Mouse (Mus musculus) C2C12 (cell line): ENCODE results near the gene Atr. TPM values are rescaled to one million over a fixed set of nuclear protein-coding genes. Genes with fewer than 3 reads are reported as not detected.

Experiments used
- H3K27me3 ChIP-seq: one replicate; pipeline ENCODE4 v1.6.1; 2011; ENCODE audit not compliant: control insufficient read depth, insufficient read depth, insufficient read length
- H3K36me3 ChIP-seq: one replicate; pipeline ENCODE4 v1.6.1; 2011; ENCODE audit not compliant: control insufficient read depth, insufficient read depth
- H3K4me3 ChIP-seq: one replicate; pipeline ENCODE4 v1.5.1; 2011; ENCODE audit warnings: mild to moderate bottlenecking, control low read depth; ENCODE audit not compliant: poor library complexity, insufficient read depth, severe bottlenecking
- H3K79me2 ChIP-seq: one replicate; pipeline ENCODE4 v1.6.1; 2011; ENCODE audit not compliant: control insufficient read depth, insufficient read depth
- H3K79me3 ChIP-seq: one replicate; pipeline ENCODE4 v1.6.1; 2011; ENCODE audit warnings: low read depth, control low read depth
- H3ac ChIP-seq: one replicate; pipeline ENCODE3; 2011; ENCODE audit warnings: low read depth; ENCODE audit not compliant: control insufficient read depth, insufficient read length
- CEBPB ChIP-seq: IDR thresholded peaks from one replicate; pipeline ENCODE4 v1.6.1; 2011; ENCODE audit warnings: low read depth, mild to moderate bottlenecking, control low read depth, moderate library complexity
- CTCF ChIP-seq: IDR thresholded peaks from one replicate; pipeline ENCODE4 v1.5.1; 2011; ENCODE audit not compliant: control insufficient read depth, insufficient read depth, insufficient read length
- FOSL1 ChIP-seq: IDR thresholded peaks from one replicate; pipeline ENCODE4 v1.8.0; 2011; ENCODE audit warnings: mild to moderate bottlenecking, low read length; ENCODE audit not compliant: poor library complexity, insufficient read depth, severe bottlenecking
- MAX ChIP-seq: IDR thresholded peaks from one replicate; pipeline ENCODE4 v1.6.1; 2011; ENCODE audit warnings: mild to moderate bottlenecking, control low read depth
- MYOD1 ChIP-seq: IDR thresholded peaks from one replicate; pipeline ENCODE4 v1.6.1; 2011; ENCODE audit warnings: low read depth; ENCODE audit not compliant: control insufficient read depth, insufficient read length
- MYOG ChIP-seq: IDR thresholded peaks from one replicate; pipeline ENCODE4 v1.6.1; 2011; ENCODE audit not compliant: control insufficient read depth, insufficient read length; ENCODE audit errors: extremely low read depth
- USF1 ChIP-seq: IDR thresholded peaks from one replicate; pipeline ENCODE4 v1.6.1; 2011; ENCODE audit warnings: low read depth, mild to moderate bottlenecking, control low read depth, moderate library complexity
- polyA plus RNA-seq: library from polyadenylated mRNA; unstranded; fragments of >200 nt; fragmentation: generic; extraction: Trizol; gene quantifications from one replicate; pipeline ENCODE4 v1.2.1, GENCODE M21; 2012; ENCODE audit warnings: missing spikeins

Atr gene
- polyA plus RNA-seq, 1 experiment = 2.1 TPM

- H3K79me2 ChIP-seq = no peaks in the 10 kb centered on the region
- H3K79me3 ChIP-seq = no peaks in the 10 kb centered on the region
Measured at GRCm38 (mm10) chr9:95815706-95816105, 41.7 kb upstream of the Atr start.

GRCm38 (mm10) chr9:95822531-95822930 is 34.9 kb upstream of the Atr start:
- H3ac ChIP-seq = no peak overlapping the region
- no peaks in the 10 kb centered on the region for H3K79me2 ChIP-seq
- H3K79me3 ChIP-seq = no peaks in the 10 kb centered on the region
- no peak overlapping the region for H3K4me3 ChIP-seq
- TF ChIP-seq MYOG = no peak
- TF ChIP-seq MAX = no peak
- TF ChIP-seq USF1 = no peak
- TF ChIP-seq MYOD1 = no peak
- TF ChIP-seq FOSL1 = no peak
- TF ChIP-seq CTCF = no peak
- TF ChIP-seq CEBPB = no peak
- H3K36me3 ChIP-seq = no peaks in the 10 kb centered on the region
- H3K27me3 ChIP-seq = no peaks in the 10 kb centered on the region

More at GRCm38 (mm10) chr9:95815706-95816105, 41.7 kb upstream of the Atr start:
- Histone ChIP-seq H3ac (no peak overlapping the region), H3K4me3 (no peak overlapping the region), H3K27me3 (no peaks in the 10 kb centered on the region), H3K36me3 (no peaks in the 10 kb centered on the region)
- TF ChIP-seq MYOG (no peak), CTCF (no peak)

- Histone ChIP-seq H3K79me2 (no peaks in the 10 kb centered on the region), H3ac (no peak overlapping the region), H3K4me3 (no peak overlapping the region), H3K79me3 (no peaks in the 10 kb centered on the region), H3K36me3 (no peaks in the 10 kb centered on the region), H3K27me3 (no peaks in the 10 kb centered on the region)
- TF ChIP-seq CTCF (no peak), FOSL1 (no peak), MAX (no peak), USF1 (no peak), MYOD1 (no peak), CEBPB (no peak), MYOG (no peak)
Measured at GRCm38 (mm10) chr9:95827565-95827964, 29.8 kb upstream of the Atr start.

GRCm38 (mm10) chr9:95832758-95833157 is 24.6 kb upstream of the Atr start:
- no peaks in the 10 kb centered on the region for H3K27me3 ChIP-seq
- TF ChIP-seq MYOD1 (no peak), FOSL1 (no peak), MYOG (no peak), MAX (no peak), CTCF (no peak), CEBPB (no peak), USF1 (no peak)
- no peak overlapping the region for H3K4me3 ChIP-seq
- H3K36me3 ChIP-seq = no peaks in the 10 kb centered on the region
- no peaks in the 10 kb centered on the region for H3K79me3 ChIP-seq
- no peak overlapping the region for H3ac ChIP-seq
- H3K79me2 ChIP-seq = no peaks in the 10 kb centered on the region

- Histone ChIP-seq H3ac (no peak overlapping the region), H3K4me3 (no peak overlapping the region), H3K27me3 (no peaks in the 10 kb centered on the region), H3K79me3 (no peaks in the 10 kb centered on the region), H3K79me2 (no peaks in the 10 kb centered on the region), H3K36me3 (no peaks in the 10 kb centered on the region)
- TF ChIP-seq MYOG = no peak
- no peak for TF ChIP-seq CEBPB
- TF ChIP-seq MAX = no peak
- no peak for TF ChIP-seq MYOD1
- no peak for TF ChIP-seq USF1
- TF ChIP-seq FOSL1 = no peak
- TF ChIP-seq CTCF = no peak
Measured at GRCm38 (mm10) chr9:95834799-95835198, 22.6 kb upstream of the Atr start.

GRCm38 (mm10) chr9:95835741-95836140 is 21.7 kb upstream of the Atr start:
- H3K79me2 ChIP-seq = no peaks in the 10 kb centered on the region
- H3K27me3 ChIP-seq = no peaks in the 10 kb centered on the region
- no peaks in the 10 kb centered on the region for H3K36me3 ChIP-seq
- no peak overlapping the region for H3ac ChIP-seq
- H3K79me3 ChIP-seq = no peaks in the 10 kb centered on the region
- H3K4me3 ChIP-seq = no peak overlapping the region
- no peak for TF ChIP-seq FOSL1
- TF ChIP-seq CTCF = no peak
- no peak for TF ChIP-seq MYOG
- no peak for TF ChIP-seq MYOD1
- no peak for TF ChIP-seq CEBPB
- no peak for TF ChIP-seq USF1
- no peak for TF ChIP-seq MAX
